Mouse (Mus musculus) skeletal muscle tissue, adult 2 months (tissue): ENCODE measurements around the gene Wdr24.

Experiments
- DNase-seq: peaks from one replicate; pipeline ENCODE4 v3.0.0-alpha.2; 2012; ENCODE audit warnings: low read depth, low spot score

Wdr24 gene

GRCm38 (mm10) chr17:25831451-25832281 is 8.2 kb downstream of the Wdr24 start:
- no peak for DNase-seq

GRCm38 (mm10) chr17:25832436-25833290 is 9.2 kb downstream of the Wdr24 start:
- peak; percentile 99 for DNase-seq

GRCm38 (mm10) chr17:25833291-25833663 is 9.8 kb downstream of the Wdr24 start, which contains the start of gene Stub1:
Gene Stub1, minus strand, starts transcription at chr17:25833404.
- peak; percentile 96 for DNase-seq

- DNase-seq, result no peak
Measured at GRCm38 (mm10) chr17:25833961-25834594, 10.7 kb downstream of the Wdr24 start.

GRCm38 (mm10) chr17:25834595-25835222 is 11.3 kb downstream of the Wdr24 start:
- DNase-seq, result no peak

- no peak for DNase-seq
Measured at GRCm38 (mm10) chr17:25835301-25835700, 11.9 kb downstream of the Wdr24 start.

GRCm38 (mm10) chr17:25835816-25836215 is 12.4 kb downstream of the Wdr24 start:
- DNase-seq, result no peak

- DNase-seq, result no peak
Measured at GRCm38 (mm10) chr17:25836397-25837075, 13.1 kb downstream of the Wdr24 start.

GRCm38 (mm10) chr17:25837076-25837410 is 13.6 kb downstream of the Wdr24 start, which contains the start of gene Rhbdl1:
Gene Rhbdl1, minus strand, starts transcription at chr17:25837295.
- DNase-seq, result peak; percentile 95

- DNase-seq, result no peak
Measured at GRCm38 (mm10) chr17:25837533-25837932, 14.1 kb downstream of the Wdr24 start.

- DNase-seq, result no peak
Measured at GRCm38 (mm10) chr17:25838904-25839303, 15.5 kb downstream of the Wdr24 start.

GRCm38 (mm10) chr17:25839455-25840235 is 16.2 kb downstream of the Wdr24 start:
- DNase-seq, result no peak

- no peak for DNase-seq
Measured at GRCm38 (mm10) chr17:25840519-25840918, 17.1 kb downstream of the Wdr24 start.

- DNase-seq, result no peak
Measured at GRCm38 (mm10) chr17:25841117-25841880, 17.9 kb downstream of the Wdr24 start, which contains the start of gene Gm20683. Gene Gm20683, minus strand, starts transcription at chr17:25841763.

- no peak for DNase-seq
Measured at GRCm38 (mm10) chr17:25842509-25842908, 19.1 kb downstream of the Wdr24 start.

GRCm38 (mm10) chr17:25843122-25843521 is 19.7 kb downstream of the Wdr24 start:
- no peak for DNase-seq

- DNase-seq, result no peak
Measured at GRCm38 (mm10) chr17:25843636-25844395, 20.4 kb downstream of the Wdr24 start.

- DNase-seq, result peak; percentile 91
Measured at GRCm38 (mm10) chr17:25844396-25844901, 21.0 kb downstream of the Wdr24 start, which contains the start of gene Rhot2. Gene Rhot2, minus strand, starts transcription at chr17:25844851.
